Mouse (Mus musculus): ENCODE data around the gene Srrm1. TPM values are rescaled to one million over a fixed set of nuclear protein-coding genes. Genes with fewer than 3 reads are reported as not detected.

The Srrm1 gene
- polyA plus RNA-seq, 1 experiment from 2014 or later: 257 TPM

Other genes starting within 250 kb of the Srrm1 start
- gene Runx3, start 232.7 kb downstream of the Srrm1 start, polyA plus RNA-seq (2016; fragmentation: Nextera tagmentation; extraction: Ambion mirVana): 0.05 TPM in 1 of 2 replicates, not detected in the other
- 194 and 199 TPM in 2 replicates for gene Clic4, start 80.5 kb downstream of the Srrm1 start, polyA plus RNA-seq (2016; fragmentation: Nextera tagmentation; extraction: Ambion mirVana)
- 0.58 and 0.65 TPM in 2 replicates for gene Ncmap, start 44.9 kb upstream of the Srrm1 start, polyA plus RNA-seq (2016; fragmentation: Nextera tagmentation; extraction: Ambion mirVana)
- 17.5 and 17.6 TPM in 2 replicates for gene Rcan3, start 80.5 kb upstream of the Srrm1 start, polyA plus RNA-seq (2016; fragmentation: Nextera tagmentation; extraction: Ambion mirVana)
- 1.2 and 1.7 TPM in 2 replicates for gene Stpg1, start 141.5 kb upstream of the Srrm1 start, polyA plus RNA-seq (2016; fragmentation: Nextera tagmentation; extraction: Ambion mirVana)
- gene Nipal3, start 141.7 kb upstream of the Srrm1 start, polyA plus RNA-seq (2016; fragmentation: Nextera tagmentation; extraction: Ambion mirVana): 3.4 and 3.7 TPM in 2 replicates
- 4.0 and 6.7 TPM in 2 replicates for gene Grhl3, start 220.3 kb upstream of the Srrm1 start, polyA plus RNA-seq (2016; fragmentation: Nextera tagmentation; extraction: Ambion mirVana)

Measured in midbrain, embryonic 12.5 days (tissue).